Mouse (Mus musculus) monocyte, adult 2 months (primary cell): ENCODE data around the gene Glo1.

Experiments
- DNase-seq, 2 experiments: peaks; one replicate each; pipeline ENCODE4 v3.0.0; 2022; ENCODE audit warnings: low spot score in 2 of 2, low read depth in 1 of 2

Glo1 gene

GRCm38 (mm10) chr17:30549899-30550773 lies 76.5 kb downstream of the Glo1 start:
- no peak for DNase-seq

- no peak for DNase-seq
These were observed 87.6 kb downstream of the Glo1 start for GRCm38 (mm10) chr17:30539098-30539497.

- DNase-seq = no peak
These were observed 90.0 kb downstream of the Glo1 start for GRCm38 (mm10) chr17:30536651-30537050.
